9 mouse cellular contexts compared by ENCODE assay signal in the genomic region with DNA sequence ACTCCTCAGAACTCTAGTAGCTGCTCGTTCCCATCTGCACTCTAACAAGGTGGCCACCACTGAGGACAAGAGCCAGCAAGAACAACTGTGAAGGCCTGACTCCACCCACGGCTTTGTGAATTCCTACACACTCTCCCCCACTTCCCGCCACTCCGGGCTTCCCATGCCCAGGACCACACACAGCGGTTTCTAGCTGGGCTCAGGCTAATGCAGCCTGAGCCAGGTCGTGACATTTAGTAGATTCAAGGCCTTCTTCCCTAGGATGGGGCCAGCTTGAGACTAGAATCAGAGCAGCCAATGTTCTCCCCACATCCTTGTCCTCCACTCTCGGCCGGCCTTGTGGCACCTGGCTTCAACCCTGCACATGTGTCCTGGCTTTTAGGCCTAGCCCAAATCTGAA.
A peak's percentile ranks its signal among the peaks of the same experiment; 100 is the strongest.
DNase-seq lines count a peak whose midpoint lies in the region; TF ChIP-seq lines count a peak whose summit lies in the region.
"Had no signal": no experiment of that assay in that cellular context is flagged by ENCODE, and none has a peak within 500 bp of the region (broad histone marks: within the 10 kb centered on the region; RNA-seq: fewer than 3 reads in every experiment).

No protein-coding gene starts in this region.

- no peaks in the 10 kb centered on the region for H3K27me3 ChIP-seq in cerebellum, adult 2 months (ENCODE audit: control insufficient read depth, insufficient read depth, low read length)
- H3K27me3 ChIP-seq: embryonic facial prominence, embryonic 12.5 days had no signal

- no peak overlapping the region for H3K4me3 ChIP-seq in cerebellum, adult 2 months (replicated peaks; ENCODE audit: insufficient read depth, low read depth, low read length)
- H3K4me3 ChIP-seq: embryonic facial prominence, embryonic 12.5 days had no signal

- no peak overlapping the region for H3K27ac ChIP-seq in cerebellum, adult 2 months (ENCODE audit: insufficient read depth, low read length)
- H3K27ac ChIP-seq: embryonic facial prominence, embryonic 12.5 days had no signal

- H3K4me1 ChIP-seq in cerebellum, adult 2 months (ENCODE audit: control insufficient read depth, insufficient read depth, low read length) = no peaks in the 10 kb centered on the region; the same call in none of the 2 replicates

- TF ChIP-seq POLR2A in cerebellum, adult 2 months (IDR thresholded peaks at IDR 0.05; ENCODE audit: borderline replicate concordance, insufficient read depth, low read length) = no peak

- DNase-seq in kidney, postnatal 10 days = peak; percentile 45
- no peak for DNase-seq in kidney, postnatal 36 days
- peak; percentile 72 for DNase-seq in ZHBTc4 (ENCODE audit: low read depth, low spot score)
- DNase-seq in adrenal gland, postnatal 36 days = peak; percentile 32 to 34
- DNase-seq in retina, embryonic 14.5 days (ENCODE audit: low spot score) = peak; percentile 70
- DNase-seq in cerebellum, adult 11 months = no peak
- no peak for DNase-seq in cerebellum, adult 2 months
- DNase-seq: right cerebral cortex, postnatal 14 days had no signal

- 80% methylated on average over 8 of the region's 8 CpGs for WGBS in cerebellum, adult 2 months

- no peak for TF ChIP-seq CTCF in cerebellum, adult 2 months (IDR thresholded peaks at IDR 0.05; ENCODE audit: borderline replicate concordance, insufficient read depth, low read depth, low read length)

Comparison
In these comparisons a context has a peak if more than half of its experiments do, and no peak if none do; other contexts are left out.
1. DNase-seq: peak in kidney, postnatal 10 days (single experiment), ZHBTc4 (single experiment), adrenal gland, postnatal 36 days (2 of 2) and retina, embryonic 14.5 days (single experiment); none in kidney, postnatal 36 days (0 of 2), cerebellum, adult 11 months (single experiment) and cerebellum, adult 2 months (0 of 2).